Mouse (Mus musculus): ENCODE data around the gene Gm37240. TPM values are rescaled to one million over a fixed set of nuclear protein-coding genes. Genes with fewer than 3 reads are reported as not detected.

Gm37240 gene
- polyA plus RNA-seq (2012; ENCODE audit: insufficient read depth, insufficient read length, low replicate concordance, missing spikeins) = not detected in 2 replicates

- peaks cover 16% of the 10 kb centered on the region for H3K4me1 ChIP-seq (ENCODE audit: control insufficient read depth, insufficient read depth, low read length)
- peak within 1 kb of the TSS; percentile 54 for H3K4me3 ChIP-seq (ENCODE audit: insufficient read depth, low read depth, low read length)
- no peak within 1 kb of the TSS for H3K27ac ChIP-seq (ENCODE audit: insufficient read depth, low read depth, low read length)
- under 1% methylated on average over 46 of the region's 48 CpGs for WGBS
- TF ChIP-seq CTCF (IDR thresholded peaks at IDR 0.05; ENCODE audit: insufficient read depth, low read depth, low read length) (no peak), POLR2A (IDR thresholded peaks at IDR 0.05; ENCODE audit: insufficient read depth, low read depth, low read length) (no peak)
These were observed at the start of gene Gm37240, which contains the start of gene Glt28d2 for GRCm38 (mm10) chr3:85887239-85887827. Gene Gm37240, minus strand, starts transcription at chr3:85887518. Gene Glt28d2, minus strand, starts transcription at chr3:85887516.

GRCm38 (mm10) chr3:85933586-85933985 is 46.3 kb upstream of the Gm37240 start:
- WGBS = 95% methylated on average over 5 of the region's 5 CpGs
- Histone ChIP-seq H3K4me1 (ENCODE audit: control insufficient read depth, insufficient read depth, low read length) (no peaks in the 10 kb centered on the region), H3K4me3 (ENCODE audit: insufficient read depth, low read depth, low read length) (no peak overlapping the region), H3K27ac (ENCODE audit: insufficient read depth, low read depth, low read length) (no peak overlapping the region)
- TF ChIP-seq CTCF (IDR thresholded peaks at IDR 0.05; ENCODE audit: insufficient read depth, low read depth, low read length) (no peak), POLR2A (IDR thresholded peaks at IDR 0.05; ENCODE audit: insufficient read depth, low read depth, low read length) (no peak)

- 87% methylated on average over 6 of the region's 6 CpGs for WGBS
- no peak overlapping the region for H3K27ac ChIP-seq (ENCODE audit: insufficient read depth, low read depth, low read length)
- no peaks in the 10 kb centered on the region for H3K4me1 ChIP-seq (ENCODE audit: control insufficient read depth, insufficient read depth, low read length)
- TF ChIP-seq CTCF (IDR thresholded peaks at IDR 0.05; ENCODE audit: insufficient read depth, low read depth, low read length) (no peak), POLR2A (IDR thresholded peaks at IDR 0.05; ENCODE audit: insufficient read depth, low read depth, low read length) (no peak)
- no peak overlapping the region for H3K4me3 ChIP-seq (ENCODE audit: insufficient read depth, low read depth, low read length)
These were observed 44.5 kb upstream of the Gm37240 start for GRCm38 (mm10) chr3:85931859-85932258.

GRCm38 (mm10) chr3:85930671-85931255 is 43.4 kb upstream of the Gm37240 start:
- WGBS = 77% methylated on average over 11 of the region's 11 CpGs
- H3K27ac ChIP-seq (ENCODE audit: insufficient read depth, low read depth, low read length) = no peak overlapping the region

GRCm38 (mm10) chr3:85929711-85930110 is 42.4 kb upstream of the Gm37240 start:
- no peaks in the 10 kb centered on the region for H3K4me1 ChIP-seq (ENCODE audit: control insufficient read depth, insufficient read depth, low read length)
- no peak for TF ChIP-seq POLR2A (IDR thresholded peaks at IDR 0.05; ENCODE audit: insufficient read depth, low read depth, low read length)
- no peak for TF ChIP-seq CTCF (IDR thresholded peaks at IDR 0.05; ENCODE audit: insufficient read depth, low read depth, low read length)
- no peak overlapping the region for H3K4me3 ChIP-seq (ENCODE audit: insufficient read depth, low read depth, low read length)
- 94% methylated on average over 5 of the region's 5 CpGs for WGBS
- no peak overlapping the region for H3K27ac ChIP-seq (ENCODE audit: insufficient read depth, low read depth, low read length)

More at GRCm38 (mm10) chr3:85930671-85931255, 43.4 kb upstream of the Gm37240 start:
- no peaks in the 10 kb centered on the region for H3K4me1 ChIP-seq (ENCODE audit: control insufficient read depth, insufficient read depth, low read length)
- TF ChIP-seq POLR2A (IDR thresholded peaks at IDR 0.05; ENCODE audit: insufficient read depth, low read depth, low read length) (no peak), CTCF (IDR thresholded peaks at IDR 0.05; ENCODE audit: insufficient read depth, low read depth, low read length) (no peak)
- no peak overlapping the region for H3K4me3 ChIP-seq (ENCODE audit: insufficient read depth, low read depth, low read length)

GRCm38 (mm10) chr3:85928140-85928611 is 40.9 kb upstream of the Gm37240 start:
- no peak overlapping the region for H3K4me3 ChIP-seq (ENCODE audit: insufficient read depth, low read depth, low read length)
- TF ChIP-seq POLR2A (IDR thresholded peaks at IDR 0.05; ENCODE audit: insufficient read depth, low read depth, low read length) (no peak), CTCF (IDR thresholded peaks at IDR 0.05; ENCODE audit: insufficient read depth, low read depth, low read length) (no peak)
- 54% methylated on average over 5 of the region's 5 CpGs for WGBS
- no peaks in the 10 kb centered on the region for H3K4me1 ChIP-seq (ENCODE audit: control insufficient read depth, insufficient read depth, low read length)
- H3K27ac ChIP-seq (ENCODE audit: insufficient read depth, low read depth, low read length) = no peak overlapping the region

- WGBS = 86% methylated on average over 9 of the region's 9 CpGs
- Histone ChIP-seq H3K4me3 (ENCODE audit: insufficient read depth, low read depth, low read length) (no peak overlapping the region), H3K27ac (ENCODE audit: insufficient read depth, low read depth, low read length) (no peak overlapping the region), H3K4me1 (ENCODE audit: control insufficient read depth, insufficient read depth, low read length) (no peaks in the 10 kb centered on the region)
- TF ChIP-seq POLR2A (IDR thresholded peaks at IDR 0.05; ENCODE audit: insufficient read depth, low read depth, low read length) (no peak), CTCF (IDR thresholded peaks at IDR 0.05; ENCODE audit: insufficient read depth, low read depth, low read length) (no peak)
These were observed 40.0 kb upstream of the Gm37240 start for GRCm38 (mm10) chr3:85927296-85927695.

- H3K4me1 ChIP-seq (ENCODE audit: control insufficient read depth, insufficient read depth, low read length) = no peaks in the 10 kb centered on the region
- H3K4me3 ChIP-seq (ENCODE audit: insufficient read depth, low read depth, low read length) = no peak overlapping the region
- TF ChIP-seq POLR2A (IDR thresholded peaks at IDR 0.05; ENCODE audit: insufficient read depth, low read depth, low read length) (no peak), CTCF (IDR thresholded peaks at IDR 0.05; ENCODE audit: insufficient read depth, low read depth, low read length) (peak; percentile 95)
- H3K27ac ChIP-seq (ENCODE audit: insufficient read depth, low read depth, low read length) = no peak overlapping the region
- WGBS = 44% methylated on average over 18 of the region's 18 CpGs
These were observed 36.9 kb upstream of the Gm37240 start for GRCm38 (mm10) chr3:85923954-85924945.

Measured in olfactory bulb, adult 2 months (tissue).